Mouse (Mus musculus): Measurements from ENCODE around the gene H2-K1.
A peak's percentile ranks its signal among the peaks of the same experiment; 100 is the strongest.

Gene H2-K1

DNA sequence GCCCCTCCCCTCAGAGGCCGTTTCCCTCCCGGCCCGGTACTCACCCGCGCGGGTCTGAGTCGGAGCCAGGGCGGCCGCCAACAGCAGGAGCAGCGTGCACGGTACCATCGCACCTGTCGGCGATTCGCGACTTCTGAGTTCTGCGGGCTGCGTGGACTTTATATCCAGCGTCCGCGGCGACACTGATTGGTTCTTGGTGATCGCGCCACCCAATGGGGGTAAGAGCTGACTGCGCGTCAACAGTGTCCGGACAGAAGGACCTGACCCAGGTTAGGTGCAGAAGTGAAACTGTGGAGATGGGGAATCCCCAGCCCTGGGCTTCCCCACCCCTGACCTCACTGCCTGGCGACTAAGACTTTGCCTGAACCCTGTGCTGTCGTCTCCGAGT, at the start of gene H2-K1:
H2-K1 (minus strand) TSS at position 198 of the 388 bp plus-strand sequence.
- DNase-seq (ENCODE audit: low read depth, low spot score) = peak; percentile 92

- DNase-seq (ENCODE audit: low read depth, low spot score) = no peak
These were observed 47.4 kb upstream of the H2-K1 start for GRCm38 (mm10) chr17:34047404-34048050.

DNA sequence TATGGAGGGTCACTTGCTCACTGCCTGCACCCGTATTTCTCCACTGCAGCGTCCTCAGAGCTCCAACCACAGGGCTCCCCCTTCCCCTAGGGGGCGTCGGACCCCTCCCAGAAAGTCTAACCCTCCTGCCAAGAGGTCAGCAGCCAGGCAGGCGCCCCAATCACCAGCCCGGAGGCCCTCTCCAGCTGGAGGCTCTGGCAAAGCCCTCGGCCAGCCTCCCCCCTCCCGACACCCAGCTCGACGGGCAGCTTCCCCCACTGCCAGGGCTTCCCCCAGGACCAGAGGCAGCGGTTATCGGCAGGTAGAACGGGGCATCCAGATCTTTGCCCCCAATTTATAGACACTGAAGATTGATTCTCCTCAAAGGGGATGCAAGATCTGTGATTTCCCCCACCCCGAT, 45.8 kb upstream of the H2-K1 start:
- no peak for DNase-seq (ENCODE audit: low read depth, low spot score)

DNA sequence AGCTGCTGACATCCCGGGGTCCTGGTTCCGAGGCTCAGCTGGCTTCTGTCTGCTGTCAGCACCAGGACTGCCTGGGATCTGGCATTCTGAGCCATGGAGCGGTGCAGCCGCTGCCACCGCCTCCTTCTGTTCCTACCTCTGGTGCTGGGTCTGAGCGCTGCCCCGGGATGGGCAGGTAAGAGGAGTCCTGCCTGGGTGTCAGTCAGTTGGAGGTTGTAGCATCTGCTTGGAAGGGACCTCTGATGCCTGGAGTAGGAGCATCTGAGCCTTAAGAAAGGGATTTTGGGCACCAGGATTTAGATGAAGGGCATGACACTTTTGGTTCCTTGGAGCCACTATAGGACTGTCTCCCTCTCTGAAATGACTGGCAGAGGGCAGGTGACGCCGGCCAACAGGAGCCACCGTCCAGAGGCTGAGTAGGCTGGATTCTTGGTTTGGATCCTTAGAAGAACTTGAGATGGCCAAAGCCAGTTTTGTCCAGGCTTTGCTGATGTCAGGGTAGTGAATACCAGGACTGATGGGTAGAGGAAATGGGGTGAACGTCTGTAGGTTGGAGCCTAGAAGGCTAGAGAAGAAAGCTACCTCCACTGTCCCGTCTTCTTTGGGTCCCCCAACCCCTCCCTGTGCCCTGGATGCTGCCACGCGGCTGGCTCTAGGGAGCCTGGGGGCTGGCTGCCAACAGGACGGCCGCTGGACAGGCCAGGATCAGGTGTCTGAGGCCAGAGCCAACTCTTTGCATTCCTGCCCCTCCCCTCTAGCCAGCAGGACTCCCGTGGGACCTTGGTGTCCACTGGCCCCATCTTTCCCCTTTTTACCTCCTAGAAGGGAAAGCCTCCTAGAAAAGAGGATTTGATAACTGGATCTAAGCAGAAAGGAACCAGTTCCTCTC, 39.7 kb upstream of the H2-K1 start:
- peak; percentile 71 for DNase-seq (ENCODE audit: low read depth, low spot score)

DNA sequence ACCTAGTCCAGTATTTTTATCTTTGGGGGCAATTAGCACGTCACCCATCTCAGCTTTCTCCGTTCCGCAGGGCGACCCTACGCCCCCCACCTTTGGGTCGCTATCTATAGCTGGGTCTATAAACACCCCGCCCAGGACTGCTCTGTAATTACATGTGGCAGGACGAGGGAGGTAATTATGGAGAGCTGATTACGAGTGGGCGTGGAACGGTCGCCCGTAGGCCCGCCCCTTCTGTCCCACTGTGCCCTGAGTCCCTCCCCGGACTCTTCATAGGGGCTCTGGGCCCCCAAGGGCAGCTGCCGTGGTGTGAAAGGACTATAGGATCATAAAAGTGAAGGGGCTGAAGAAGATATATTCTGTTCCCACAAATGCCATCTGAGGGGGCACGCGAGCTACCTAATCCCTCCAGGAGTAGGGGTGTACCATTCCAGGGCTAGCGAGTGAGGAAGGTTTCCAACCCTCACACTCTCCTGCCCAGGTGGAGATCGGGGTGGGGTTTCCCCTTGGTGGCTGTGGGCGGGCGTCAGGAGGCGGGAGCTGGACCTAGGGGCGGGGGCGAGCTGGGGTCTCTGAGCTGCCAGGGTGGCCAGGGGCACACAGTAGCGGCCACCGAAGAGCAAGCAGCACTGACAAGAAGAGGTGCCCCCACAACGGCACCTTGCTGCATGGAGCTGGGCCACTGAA, 38.9 kb upstream of the H2-K1 start, which contains the start of gene Col11a2:
Col11a2 (plus strand) TSS at position 560 of the 684 bp plus-strand sequence.
- DNase-seq (ENCODE audit: low read depth, low spot score) = no peak

DNA sequence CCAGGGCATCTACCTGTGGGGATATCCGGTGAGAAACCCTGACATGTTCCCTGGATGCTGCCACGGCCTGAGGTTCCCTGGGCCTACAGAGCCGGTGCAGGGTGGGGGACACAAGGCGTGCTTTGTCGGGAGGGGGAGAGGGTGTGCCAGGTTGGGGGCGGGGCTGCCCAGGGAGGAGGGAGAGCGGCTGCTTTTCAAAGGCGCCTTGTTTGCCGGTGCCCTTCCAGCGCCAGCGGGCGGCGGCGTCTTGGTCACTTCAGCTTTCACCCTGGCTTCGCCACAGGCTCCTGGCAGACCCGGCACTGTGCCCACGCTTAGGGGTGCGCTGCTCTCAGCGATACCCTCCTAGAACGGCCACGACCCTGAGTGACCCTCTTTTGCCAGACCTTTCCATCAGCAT, 38.3 kb upstream of the H2-K1 start:
- no peak for DNase-seq (ENCODE audit: low read depth, low spot score)

GRCm38 (mm10) chr17:34037241-34037640, 37.1 kb upstream of the H2-K1 start:
- DNase-seq (ENCODE audit: low read depth, low spot score) = no peak

- no peak for DNase-seq (ENCODE audit: low read depth, low spot score)
These were observed 36.5 kb upstream of the H2-K1 start for GRCm38 (mm10) chr17:34036647-34037046.

GRCm38 (mm10) chr17:34035517-34035916, 35.4 kb upstream of the H2-K1 start:
- no peak for DNase-seq (ENCODE audit: low read depth, low spot score)

DNA sequence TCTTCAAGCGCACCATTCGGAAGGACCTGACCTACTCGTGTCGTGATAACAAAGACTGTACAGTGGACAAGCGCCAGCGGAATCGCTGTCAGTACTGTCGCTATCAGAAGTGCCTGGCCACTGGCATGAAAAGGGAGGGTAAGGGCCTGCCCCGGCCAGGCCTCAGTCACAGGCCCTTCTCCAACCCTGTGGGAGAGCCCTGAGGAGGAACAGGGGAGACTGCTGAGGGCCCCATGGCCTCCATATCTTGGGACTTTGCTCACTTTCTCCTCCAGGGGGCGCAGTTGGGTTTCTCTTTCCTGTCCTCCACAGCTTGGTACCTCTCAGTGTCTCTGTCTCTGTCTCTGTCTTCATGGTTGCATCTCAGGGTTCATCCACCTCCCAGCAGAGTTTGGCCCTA, 33.9 kb upstream of the H2-K1 start:
- DNase-seq (ENCODE audit: low read depth, low spot score) = peak; percentile 88

- no peak for DNase-seq (ENCODE audit: low read depth, low spot score)
These were observed 33.3 kb upstream of the H2-K1 start for GRCm38 (mm10) chr17:34033441-34033840.

GRCm38 (mm10) chr17:34032806-34033205, 32.7 kb upstream of the H2-K1 start:
- no peak for DNase-seq (ENCODE audit: low read depth, low spot score)

DNA sequence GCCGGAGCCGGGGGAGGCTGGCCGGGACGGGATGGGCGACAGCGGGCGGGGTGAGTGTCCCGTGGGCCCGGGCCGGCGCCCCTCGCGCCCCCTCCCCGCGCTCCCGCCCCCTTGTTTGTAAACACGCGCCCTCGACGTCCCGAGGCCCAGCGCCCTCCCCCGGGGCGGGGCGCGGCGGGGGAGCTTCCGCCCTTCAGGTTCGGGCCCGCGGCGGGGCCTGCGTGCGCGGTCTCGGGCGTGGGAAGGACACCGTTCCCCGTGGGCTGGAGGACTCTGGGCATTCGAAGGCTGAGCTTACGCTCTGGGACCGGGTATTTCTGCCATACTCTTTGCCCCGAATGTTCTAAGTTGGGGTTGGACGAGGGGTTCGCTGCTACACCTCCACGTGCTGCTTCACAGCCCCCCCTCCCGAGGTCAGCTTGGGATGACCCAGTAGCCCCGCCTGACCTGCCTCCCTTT, 32.1 kb upstream of the H2-K1 start:
- peak; percentile 46 for DNase-seq (ENCODE audit: low read depth, low spot score)

GRCm38 (mm10) chr17:34031465-34032173, 31.5 kb upstream of the H2-K1 start, which contains the start of the genes Slc39a7 and Rxrb:
TSS of gene Slc39a7 (minus strand) at chr17:34031682.
TSS of gene Rxrb (plus strand) at chr17:34031812.
- DNase-seq (ENCODE audit: low read depth, low spot score) = peak; percentile 96

DNA sequence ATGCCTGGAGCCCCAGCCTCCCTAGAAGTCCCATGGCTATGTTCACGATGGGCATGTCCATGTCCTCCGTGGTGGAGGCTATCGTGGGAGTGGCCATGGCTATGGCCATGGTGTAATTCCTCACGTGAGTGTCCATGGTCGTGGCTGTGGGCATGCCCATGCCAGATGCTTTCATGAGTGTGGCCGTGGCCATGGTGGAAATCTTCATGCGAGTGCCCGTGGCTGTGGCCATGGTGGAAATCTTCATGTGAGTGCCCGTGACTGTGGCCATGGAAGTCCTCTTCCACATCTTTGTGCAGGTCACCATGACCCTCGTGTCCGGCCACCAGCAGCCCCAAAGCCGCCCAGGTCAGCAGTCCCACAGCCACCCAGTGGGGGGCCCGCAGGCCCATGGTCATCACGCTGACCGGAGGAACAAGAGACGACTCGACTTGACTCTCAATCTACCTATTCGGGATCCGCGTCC, 30.7 kb upstream of the H2-K1 start:
- peak; percentile 53 for DNase-seq (ENCODE audit: low read depth, low spot score)

DNA sequence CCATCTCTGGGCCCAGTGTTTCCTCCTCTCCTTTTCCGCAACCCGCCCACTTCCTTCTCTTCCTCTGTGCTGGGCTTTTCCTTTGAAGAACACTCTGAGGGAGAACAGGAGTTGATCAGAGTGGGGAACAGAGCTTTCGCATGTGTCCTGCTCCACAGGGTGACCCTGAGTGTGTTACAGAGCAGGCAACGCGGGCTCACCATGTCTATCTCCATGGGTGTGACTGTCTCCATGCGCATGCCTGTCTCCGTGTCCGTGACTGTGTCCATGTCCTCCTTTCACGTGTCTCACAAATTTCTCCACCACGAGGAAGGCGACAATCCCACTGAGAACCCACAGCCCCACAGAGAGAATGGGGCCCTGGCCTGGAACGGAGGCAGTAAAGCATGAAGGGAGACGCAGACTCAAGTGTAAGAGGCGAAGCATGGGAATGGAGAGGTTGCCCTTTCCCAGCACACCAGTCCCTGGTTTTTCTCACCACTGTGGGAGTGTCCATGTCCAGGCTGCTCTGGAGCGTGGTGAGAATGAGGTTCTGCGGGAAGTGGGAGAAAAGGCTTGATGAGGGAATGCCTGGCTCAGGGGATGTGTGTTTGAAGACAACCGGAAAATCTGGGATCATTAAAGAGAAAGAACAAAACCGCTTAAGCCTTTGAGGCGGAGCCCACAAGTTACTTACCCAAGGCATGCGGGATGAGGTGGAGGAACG, 29.9 kb upstream of the H2-K1 start:
- no peak for DNase-seq (ENCODE audit: low read depth, low spot score)

DNA sequence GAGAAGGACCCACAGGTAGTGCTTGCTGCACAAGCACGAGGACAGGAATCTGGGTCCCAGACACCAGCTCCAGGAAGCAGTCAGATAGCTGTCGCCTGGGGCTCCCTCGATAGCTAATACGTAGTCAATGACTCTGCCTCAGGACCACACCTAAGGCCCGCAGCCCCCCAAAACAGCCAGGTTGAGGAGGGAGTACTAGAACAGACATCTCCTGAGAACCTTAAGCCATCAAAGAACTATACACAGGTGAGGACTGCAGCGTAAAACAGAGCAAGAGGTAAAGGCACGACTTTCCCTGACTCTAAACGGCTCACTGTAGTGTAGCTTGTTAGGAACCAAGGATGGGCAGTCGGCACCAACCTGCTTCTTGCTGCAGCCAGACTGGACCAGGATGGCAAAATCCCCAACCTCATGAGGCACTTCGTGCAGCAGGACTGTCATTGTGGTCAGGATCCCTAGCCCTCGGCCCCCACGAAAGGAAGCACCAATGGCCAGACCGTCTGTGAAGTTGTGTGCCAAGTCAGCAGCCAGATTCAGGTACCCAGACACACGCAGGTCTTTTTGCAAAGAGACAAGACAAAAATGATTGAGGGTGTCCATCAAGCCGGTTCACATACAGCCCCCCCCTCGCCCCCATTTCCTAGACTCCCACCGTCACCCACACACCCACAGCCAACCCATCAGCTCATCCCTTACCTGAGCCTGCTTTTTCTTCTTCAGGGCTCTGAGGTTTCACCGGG, 29.2 kb upstream of the H2-K1 start:
- no peak for DNase-seq (ENCODE audit: low read depth, low spot score)

DNA sequence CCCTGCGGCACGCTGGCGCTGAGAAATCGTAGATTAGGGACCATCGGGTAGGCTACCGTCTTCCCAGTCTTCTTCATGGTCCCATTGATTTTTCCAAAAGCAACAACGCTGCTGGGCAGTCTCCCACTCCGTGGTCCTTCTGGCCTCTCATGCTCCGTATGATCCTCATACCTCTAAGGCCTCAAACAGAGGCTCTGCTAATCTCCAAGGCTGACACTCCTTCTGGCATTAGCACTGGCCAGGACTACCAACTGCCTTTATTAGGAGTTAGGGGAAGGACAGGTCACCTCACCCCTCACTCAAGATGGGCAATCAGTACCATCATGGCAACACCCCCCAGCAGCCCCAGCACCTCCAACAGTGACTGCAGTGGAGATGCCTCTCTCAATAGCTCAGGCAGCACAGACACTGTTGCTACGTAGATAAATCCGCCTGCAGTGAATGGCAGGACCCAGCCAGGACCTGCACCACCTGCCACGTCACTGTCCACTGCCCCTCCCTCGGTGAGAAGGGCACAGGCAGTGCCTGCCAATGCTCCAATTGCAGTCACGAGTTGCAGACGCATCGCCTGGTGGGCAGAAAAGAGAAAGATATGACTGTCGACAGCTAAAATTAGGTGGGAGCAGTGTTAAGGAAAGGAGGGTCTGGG, 28.5 kb upstream of the H2-K1 start:
- DNase-seq (ENCODE audit: low read depth, low spot score) = no peak

DNA sequence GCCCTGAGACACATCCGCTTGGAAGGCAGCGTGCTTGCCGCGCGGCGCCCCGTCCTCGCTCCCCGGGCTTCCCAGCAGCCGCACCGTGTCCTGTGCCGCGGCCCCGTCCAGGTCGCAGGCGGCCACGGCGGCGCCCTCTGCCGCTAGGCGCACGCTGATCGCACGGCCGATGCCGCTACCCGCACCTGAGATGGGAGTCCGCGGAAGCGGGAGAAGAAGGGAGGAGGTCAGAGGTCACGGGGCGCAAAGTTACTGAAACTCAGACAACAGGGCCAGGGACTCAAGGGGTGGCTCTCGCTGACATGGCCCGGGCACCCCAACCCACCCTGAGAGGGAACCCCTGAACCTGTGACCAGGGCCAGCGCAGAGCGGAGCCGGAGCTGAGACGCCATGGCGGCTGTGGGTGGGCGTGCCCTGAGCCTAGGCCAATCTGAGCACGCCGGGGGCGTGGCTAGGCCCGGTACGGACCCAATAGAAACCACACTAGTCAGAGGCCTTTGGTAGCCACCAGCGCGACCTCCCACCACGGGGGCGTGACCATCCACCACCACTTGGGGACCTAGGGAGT, 27.6 kb upstream of the H2-K1 start, which contains the start of gene H2-Ke6:
H2-Ke6 (minus strand) TSS at position 405 of the 568 bp plus-strand sequence.
- peak; percentile 93 for DNase-seq (ENCODE audit: low read depth, low spot score)
